Mouse (Mus musculus) heart, adult 2 months (tissue): ENCODE measurements around the gene Acot8.

Source experiments
- CTCF ChIP-seq: fragments of 200-600 bp; IDR thresholded peaks from 2 replicates; pipeline ENCODE4 v1.8.1; 2022; ENCODE audit warnings: antibody characterized with exemption, mild to moderate bottlenecking, moderate library complexity
- EP300 ChIP-seq: fragments of 200-500 bp; IDR thresholded peaks from 2 replicates; pipeline ENCODE4 v1.6.1; 2011; ENCODE audit warnings: low read depth, low read length, control low read depth; ENCODE audit not compliant: insufficient read depth

DNA sequence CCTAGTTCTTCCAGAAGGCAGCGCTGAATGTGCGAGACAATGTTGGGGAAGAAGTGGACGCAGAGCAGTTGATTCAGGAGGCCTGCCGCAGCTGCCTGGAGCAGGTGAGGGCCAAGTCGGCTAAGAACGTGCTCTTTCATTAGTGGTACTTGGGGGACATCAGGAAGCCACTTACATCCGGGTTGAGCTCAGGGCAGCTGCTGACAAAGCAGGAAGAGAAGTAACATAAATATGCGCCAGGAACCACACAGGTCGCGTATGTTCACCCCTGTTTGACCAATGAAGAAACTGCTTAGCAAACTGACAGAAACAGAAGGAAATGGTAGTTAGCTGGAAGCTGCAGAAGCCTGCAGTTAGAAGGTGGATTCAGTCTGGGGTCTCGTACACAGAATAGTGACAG is 50.6 kb downstream of the Acot8 start:
- TF ChIP-seq EP300: no peak
- no peak for TF ChIP-seq CTCF
